Mouse (Mus musculus) hindbrain, embryonic 16.5 days (tissue): ENCODE measurements at regions not wholly inside any gene's neighbourhood (a gene's known extent, or its start where the extent isn't known, plus 50 kb on each side); places are given as distances from the start of the nearest gene placed in this dataset.
A peak's percentile ranks its signal among the peaks of the same experiment; 100 is the strongest.

ENCODE experiments used
- ATAC-seq: fragments of 200-750 bp; cut with Nextera tagmentation; 2 replicates; pipeline ENCODE4 v1.8.0; 2017; ENCODE audit warnings: moderate TSS enrichment, moderate library complexity
- H3K27ac ChIP-seq: fragments of 300-500 bp; sonication (generic); 2 replicates; pipeline ENCODE4 v1.5.1; 2014; ENCODE audit warnings: low read depth, mild to moderate bottlenecking, control low read depth, low read length, moderate library complexity
- H3K27me3 ChIP-seq: fragments of 300-500 bp; sonication (generic); replicated peaks from 2 replicates; pipeline ENCODE4 v1.6.1; 2014; ENCODE audit warnings: low read length; ENCODE audit not compliant: control insufficient read depth, insufficient read depth
- H3K36me3 ChIP-seq: fragments of 300-500 bp; sonication (generic); 2 replicates; pipeline ENCODE4 v1.6.1; 2014; ENCODE audit warnings: mild to moderate bottlenecking, low read length, moderate library complexity, mixed read lengths; ENCODE audit not compliant: control insufficient read depth, insufficient read depth
- H3K4me1 ChIP-seq: fragments of 300-500 bp; sonication (generic); 2 replicates; pipeline ENCODE4 v1.6.1; 2014; ENCODE audit warnings: low read depth, low read length; ENCODE audit not compliant: control insufficient read depth, insufficient read depth
- H3K4me2 ChIP-seq: fragments of 300-500 bp; sonication (generic); 2 replicates; pipeline ENCODE4 v1.6.1; 2014; ENCODE audit warnings: mild to moderate bottlenecking, low read length, control low read depth, moderate library complexity
- H3K4me3 ChIP-seq: fragments of 300-500 bp; sonication (generic); 2 replicates; pipeline ENCODE4 v1.5.1; 2014; ENCODE audit warnings: mild to moderate bottlenecking, low read length, control low read depth, moderate library complexity
- H3K9ac ChIP-seq: fragments of 300-500 bp; sonication (generic); 2 replicates; pipeline ENCODE4 v1.6.1; 2014; ENCODE audit warnings: low read depth, mild to moderate bottlenecking, control low read depth, low read length, moderate library complexity
- H3K9me3 ChIP-seq: fragments of 300-500 bp; sonication (generic); 2 replicates; pipeline ENCODE4 v1.6.1; 2014; ENCODE audit warnings: mild to moderate bottlenecking, low read length, moderate library complexity; ENCODE audit not compliant: control insufficient read depth
- WGBS: fragments of 180-500 bp; shearing (Covaris S2); extraction: QIAGEN DNeasy Blood & Tissue Kit; methylation state at CpG from one replicate; pipeline ENCODE4 v1.1.7; 2014; 5-methylcytosine and 5-hydroxymethylcytosine counted together

DNA sequence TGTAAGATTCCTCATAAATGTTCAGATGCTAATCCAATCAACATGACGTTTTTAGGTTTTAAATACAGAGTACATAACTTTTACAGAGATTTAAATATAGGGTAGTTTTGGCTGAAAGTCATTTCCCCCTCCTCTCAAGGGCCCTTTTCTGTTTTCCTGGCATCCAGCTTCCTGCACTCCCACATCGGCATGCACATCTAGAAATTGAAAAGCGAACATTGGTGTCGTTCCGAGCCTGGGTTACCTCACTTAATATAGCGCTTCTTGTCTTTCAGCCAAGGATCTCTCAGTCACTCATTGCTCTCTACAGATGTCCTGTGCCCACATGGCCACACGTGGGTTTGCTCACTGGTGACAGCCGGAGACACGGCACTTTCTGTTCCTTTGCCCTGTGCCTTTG is 572.7 kb downstream of the Vrk1 start:
- Histone ChIP-seq H3K27ac (no peak overlapping the region), H3K27me3 (no peaks in the 10 kb centered on the region), H3K4me1 (no peaks in the 10 kb centered on the region), H3K4me2 (no peak overlapping the region), H3K36me3 (no peaks in the 10 kb centered on the region), H3K9me3 (no peaks in the 10 kb centered on the region), H3K4me3 (no peak overlapping the region), H3K9ac (no peak overlapping the region)
- WGBS, result 73% methylated on average over 9 of the region's 9 CpGs
- ATAC-seq, result no peak

DNA sequence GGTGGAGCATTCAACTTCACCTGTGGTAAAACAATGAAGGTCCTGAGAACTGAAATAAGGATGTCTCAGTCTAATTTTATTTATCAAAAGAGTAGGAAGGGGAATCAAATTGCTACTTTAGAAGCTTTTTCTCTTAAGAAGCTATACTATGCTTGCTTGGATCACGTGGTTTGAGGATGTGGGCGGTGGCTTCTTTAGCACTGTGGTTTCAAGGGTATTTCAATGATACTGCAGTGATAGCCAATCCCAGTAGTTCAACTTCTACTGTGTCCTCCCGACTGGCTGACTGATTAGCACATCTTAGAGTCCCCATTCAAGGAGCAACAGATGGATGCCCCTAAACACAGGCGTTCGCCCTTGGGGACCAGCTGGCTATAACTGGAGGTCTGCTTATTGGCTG is 575.6 kb downstream of the Vrk1 start:
- 90% methylated on average over 5 of the region's 5 CpGs for WGBS
- no peak for ATAC-seq
- Histone ChIP-seq H3K27me3 (no peaks in the 10 kb centered on the region), H3K4me2 (no peak overlapping the region), H3K4me1 (no peaks in the 10 kb centered on the region), H3K27ac (no peak overlapping the region), H3K9ac (no peak overlapping the region), H3K36me3 (no peaks in the 10 kb centered on the region), H3K4me3 (no peak overlapping the region), H3K9me3 (no peaks in the 10 kb centered on the region)

DNA sequence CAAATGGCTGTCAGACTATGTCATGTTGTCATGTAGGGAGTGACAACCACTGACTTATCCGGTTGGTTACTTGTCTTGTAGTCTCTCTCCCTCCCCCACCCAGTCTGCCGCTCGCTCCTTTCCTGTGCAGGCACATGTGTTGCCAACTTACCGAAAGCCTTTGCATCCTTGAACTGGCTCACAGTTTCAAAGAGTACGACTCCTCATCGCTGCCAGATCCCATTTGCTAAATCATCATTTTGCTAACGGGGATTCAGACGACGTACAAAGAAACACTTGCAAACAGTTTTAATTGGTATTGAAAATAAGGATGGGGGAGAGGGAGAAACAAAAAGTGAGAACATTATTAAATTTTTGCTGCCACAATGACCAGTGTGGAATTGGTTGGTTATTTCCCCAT is 582.7 kb downstream of the Vrk1 start:
- no peaks in the 10 kb centered on the region for H3K36me3 ChIP-seq
- no peak overlapping the region for H3K27ac ChIP-seq
- no peak overlapping the region for H3K9ac ChIP-seq
- no peak for ATAC-seq
- no peak overlapping the region for H3K4me3 ChIP-seq
- no peak overlapping the region for H3K4me2 ChIP-seq
- no peaks in the 10 kb centered on the region for H3K9me3 ChIP-seq
- WGBS, result 83% methylated on average over 9 of the region's 9 CpGs
- no peaks in the 10 kb centered on the region for H3K27me3 ChIP-seq
- no peaks in the 10 kb centered on the region for H3K4me1 ChIP-seq

- H3K4me1 ChIP-seq, result no peaks in the 10 kb centered on the region
- H3K27me3 ChIP-seq, result no peaks in the 10 kb centered on the region
- no peak overlapping the region for H3K4me2 ChIP-seq
- H3K36me3 ChIP-seq, result no peaks in the 10 kb centered on the region
- no peaks in the 10 kb centered on the region for H3K9me3 ChIP-seq
- no peak for ATAC-seq
- no peak overlapping the region for H3K27ac ChIP-seq
- no peak overlapping the region for H3K9ac ChIP-seq
- H3K4me3 ChIP-seq, result no peak overlapping the region
- WGBS, result 37% methylated on average over 12 of the region's 12 CpGs
These were observed 587.6 kb downstream of the Vrk1 start for GRCm38 (mm10) chr12:106597636-106598035.

GRCm38 (mm10) chr12:106607240-106607639 is 597.2 kb downstream of the Vrk1 start:
- no peaks in the 10 kb centered on the region for H3K9me3 ChIP-seq
- H3K4me3 ChIP-seq, result no peak overlapping the region
- no peaks in the 10 kb centered on the region for H3K27me3 ChIP-seq
- no peak overlapping the region for H3K27ac ChIP-seq
- H3K4me1 ChIP-seq, result no peaks in the 10 kb centered on the region
- no peak overlapping the region; the same call in 1 of the 2 replicates for H3K9ac ChIP-seq
- no peak overlapping the region for H3K4me2 ChIP-seq
- ATAC-seq, result no peak
- H3K36me3 ChIP-seq, result no peaks in the 10 kb centered on the region

DNA sequence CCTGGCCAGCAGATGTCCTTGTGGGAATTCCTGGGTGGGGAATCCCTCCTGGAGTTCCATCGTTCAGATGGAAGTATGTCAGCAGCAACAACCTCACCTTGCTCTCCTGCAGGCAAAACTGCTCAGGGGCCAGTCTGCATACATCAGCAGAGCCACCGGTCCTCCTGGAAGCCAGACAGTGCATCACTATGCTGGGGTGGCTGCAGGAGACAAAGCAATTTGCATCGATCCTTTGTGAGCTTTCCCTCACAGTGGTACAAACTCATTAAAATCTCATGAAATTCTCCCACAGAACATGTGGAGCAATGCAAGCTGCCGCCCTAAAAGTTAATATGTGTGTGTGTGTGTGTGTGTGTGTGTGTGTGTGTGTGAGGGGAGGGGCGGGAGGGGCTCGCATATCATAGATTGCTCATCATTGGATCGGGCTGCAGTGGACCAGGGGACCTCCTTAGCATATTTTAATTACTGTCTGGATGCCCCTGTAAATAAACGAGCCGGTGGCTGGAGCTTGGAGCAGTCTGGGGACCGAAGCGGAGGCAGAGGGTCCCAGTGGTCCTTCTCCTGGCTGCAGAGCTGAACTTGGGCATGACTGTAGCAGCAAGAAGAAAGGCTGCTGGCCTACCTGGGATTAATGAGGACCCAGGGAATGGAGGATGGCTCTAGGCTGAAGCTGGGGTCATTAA is 597.8 kb downstream of the Vrk1 start:
- H3K4me2 ChIP-seq, result no peak overlapping the region
- 37% methylated on average over 11 of the region's 11 CpGs for WGBS
- H3K36me3 ChIP-seq, result no peaks in the 10 kb centered on the region
- ATAC-seq, result no peak
- no peak overlapping the region for H3K27ac ChIP-seq
- H3K4me1 ChIP-seq, result no peaks in the 10 kb centered on the region
- no peak overlapping the region for H3K4me3 ChIP-seq
- H3K9ac ChIP-seq, result peak overlapping the region; percentile 3; the same call in 1 of the 2 replicates
- no peaks in the 10 kb centered on the region for H3K27me3 ChIP-seq
- no peaks in the 10 kb centered on the region for H3K9me3 ChIP-seq

GRCm38 (mm10) chr12:106618684-106619083 is 608.7 kb downstream of the Vrk1 start:
- H3K9ac ChIP-seq, result no peak overlapping the region
- ATAC-seq, result no peak
- no peak overlapping the region for H3K4me3 ChIP-seq
- 89% methylated on average over 6 of the region's 6 CpGs for WGBS
- H3K9me3 ChIP-seq, result no peaks in the 10 kb centered on the region
- H3K27ac ChIP-seq, result no peak overlapping the region
- no peak overlapping the region for H3K4me2 ChIP-seq
- no peaks in the 10 kb centered on the region for H3K36me3 ChIP-seq
- H3K27me3 ChIP-seq, result no peaks in the 10 kb centered on the region
- no peaks in the 10 kb centered on the region for H3K4me1 ChIP-seq

- no peak for ATAC-seq
- Histone ChIP-seq H3K9ac (no peak overlapping the region), H3K9me3 (no peaks in the 10 kb centered on the region; the same call in 1 of the 2 replicates), H3K27ac (no peak overlapping the region), H3K27me3 (no peaks in the 10 kb centered on the region), H3K4me2 (peak overlapping the region; percentile 35), H3K36me3 (no peaks in the 10 kb centered on the region), H3K4me3 (no peak overlapping the region), H3K4me1 (peaks cover 2% of the 10 kb centered on the region; the same call in 1 of the 2 replicates)
- WGBS, result 28% methylated on average over 15 of the region's 15 CpGs
These were observed 616.8 kb downstream of the Vrk1 start for GRCm38 (mm10) chr12:106626786-106627185.

- no peak overlapping the region for H3K9ac ChIP-seq
- no peaks in the 10 kb centered on the region; the same call in 1 of the 2 replicates for H3K9me3 ChIP-seq
- ATAC-seq, result no peak
- 87% methylated on average over 7 of the region's 7 CpGs for WGBS
- H3K27me3 ChIP-seq, result no peaks in the 10 kb centered on the region
- H3K27ac ChIP-seq, result no peak overlapping the region
- no peak overlapping the region for H3K4me2 ChIP-seq
- H3K4me1 ChIP-seq, result no peaks in the 10 kb centered on the region
- H3K36me3 ChIP-seq, result no peaks in the 10 kb centered on the region
- H3K4me3 ChIP-seq, result no peak overlapping the region
These were observed 622.5 kb downstream of the Vrk1 start for GRCm38 (mm10) chr12:106632566-106632965.

GRCm38 (mm10) chr12:106633096-106633495 is 623.1 kb downstream of the Vrk1 start:
- no peaks in the 10 kb centered on the region for H3K36me3 ChIP-seq
- no peak overlapping the region for H3K27ac ChIP-seq
- no peaks in the 10 kb centered on the region for H3K9me3 ChIP-seq
- 17% methylated on average over 8 of the region's 8 CpGs for WGBS
- no peak overlapping the region for H3K9ac ChIP-seq
- no peak overlapping the region for H3K4me2 ChIP-seq
- ATAC-seq, result no peak
- no peaks in the 10 kb centered on the region for H3K27me3 ChIP-seq
- H3K4me1 ChIP-seq, result no peaks in the 10 kb centered on the region
- no peak overlapping the region for H3K4me3 ChIP-seq
